Mouse (Mus musculus) CH12.LX (cell line): ENCODE data around the gene Aspscr1. TPM values are rescaled to one million over a fixed set of nuclear protein-coding genes. Genes with fewer than 3 reads are reported as not detected.

Source experiments
- DNase-seq: peaks from one replicate; pipeline ENCODE4 v3.0.0-alpha.2; 2013; ENCODE audit errors: extremely low read depth
- H3K27ac ChIP-seq: 2 replicates; pipeline ENCODE4 v1.5.1; 2012; ENCODE audit warnings: low read depth, mild to moderate bottlenecking, control low read depth, moderate library complexity; ENCODE audit not compliant: insufficient read depth
- H3K27me3 ChIP-seq: replicated peaks from 2 replicates; pipeline ENCODE3; 2012; ENCODE audit warnings: inconsistent platforms
- H3K36me3 ChIP-seq, 2 experiments: replicated peaks in 1 of 2; 2 replicates each; pipeline versions ENCODE3 to v1.6.1; 2012; ENCODE audit warnings: inconsistent platforms in 1 of 2, low read length in 1 of 2, mild to moderate bottlenecking in 1 of 2, mixed read lengths in 1 of 2, moderate library complexity in 1 of 2; ENCODE audit not compliant: control insufficient read depth in 1 of 2, insufficient read depth in 1 of 2
- H3K4me1 ChIP-seq, 2 experiments: 2 replicates each; pipeline ENCODE4 v1.6.1; 2012; ENCODE audit warnings: inconsistent platforms in 1 of 2, moderate library complexity in 1 of 2; ENCODE audit not compliant: insufficient read depth in 2 of 2, control insufficient read depth in 1 of 2
- H3K4me2 ChIP-seq: 2 replicates; pipeline ENCODE4 v1.6.1; 2012; ENCODE audit warnings: low read depth, mild to moderate bottlenecking, control low read depth; ENCODE audit not compliant: poor library complexity, insufficient read depth, severe bottlenecking
- H3K4me3 ChIP-seq, 3 experiments: fragments of 150-350 bp in 1 of 3; sonication (generic) in 1 of 3; replicated peaks in 1 of 3; 2 replicates each; pipeline versions ENCODE3 to v1.5.1; 2011 to 2012; ENCODE audit warnings: low read depth in 2 of 3, low read length in 2 of 3, mild to moderate bottlenecking in 2 of 3, moderate library complexity in 2 of 3, control low read depth in 1 of 3, improper control_type of control experiment in 1 of 3, inconsistent platforms in 1 of 3, mixed read lengths in 1 of 3; ENCODE audit not compliant: poor library complexity in 1 of 3
- H3K79me2 ChIP-seq: replicated peaks from 2 replicates; pipeline ENCODE4 v1.6.1; 2012; ENCODE audit warnings: mild to moderate bottlenecking, moderate library complexity; ENCODE audit not compliant: control insufficient read depth, poor library complexity, insufficient read depth, severe bottlenecking; ENCODE audit errors: extremely low read depth
- H3K9ac ChIP-seq: 2 replicates; pipeline ENCODE4 v1.6.1; 2012; ENCODE audit warnings: low read depth, mild to moderate bottlenecking, control low read depth, moderate library complexity; ENCODE audit not compliant: insufficient read depth
- H3K9me3 ChIP-seq: replicated peaks from 2 replicates; pipeline ENCODE3; 2012; ENCODE audit warnings: low read length, inconsistent platforms, mixed read lengths
- BHLHE40 ChIP-seq: IDR thresholded peaks from 2 replicates; pipeline ENCODE4 v1.6.1; 2011; ENCODE audit warnings: mild to moderate bottlenecking, low read depth, low read length, improper control_type of control experiment
- CHD1 ChIP-seq: IDR thresholded peaks from 2 replicates; pipeline ENCODE4 v1.6.1; 2012; ENCODE audit warnings: low read depth, low read length, improper control_type of control experiment, inconsistent platforms
- CTCF ChIP-seq, 2 experiments: IDR thresholded peaks in 1 of 2; conservative IDR thresholded peaks in 1 of 2; 2 replicates each; pipeline ENCODE4 v1.5.1; 2011 to 2012; ENCODE audit warnings: low read depth in 2 of 2, low read length in 2 of 2, improper control_type of control experiment in 1 of 2, inconsistent platforms in 1 of 2, mild to moderate bottlenecking in 1 of 2, moderate library complexity in 1 of 2
- EP300 ChIP-seq: IDR thresholded peaks from 2 replicates; pipeline ENCODE4 v1.6.1; 2011; ENCODE audit warnings: low read length, improper control_type of control experiment
- ETS1 ChIP-seq: conservative IDR thresholded peaks from 2 replicates; pipeline ENCODE4 v1.6.1; 2012; ENCODE audit warnings: low read depth, mild to moderate bottlenecking, inconsistent platforms, low read length, improper control_type of control experiment, moderate library complexity
- GABPA ChIP-seq: IDR thresholded peaks from 2 replicates; pipeline ENCODE4 v1.6.1; 2012; ENCODE audit warnings: low read depth, low read length, improper control_type of control experiment, inconsistent platforms; ENCODE audit not compliant: insufficient replicate concordance
- HCFC1 ChIP-seq: IDR thresholded peaks from 2 replicates; pipeline ENCODE4 v1.6.1; 2012; ENCODE audit warnings: low read depth, mild to moderate bottlenecking, inconsistent platforms, low read length, improper control_type of control experiment
- JUND ChIP-seq: conservative IDR thresholded peaks from 2 replicates; pipeline ENCODE4 v1.6.1; 2011; ENCODE audit warnings: low read depth, low read length, improper control_type of control experiment
- KAT2A ChIP-seq: IDR thresholded peaks from 2 replicates; pipeline ENCODE4 v1.6.1; 2012; ENCODE audit warnings: low read length, improper control_type of control experiment, inconsistent platforms; ENCODE audit not compliant: insufficient replicate concordance
- MAFK ChIP-seq: IDR thresholded peaks from 2 replicates; pipeline ENCODE4 v1.6.1; 2011; ENCODE audit warnings: low read length, improper control_type of control experiment; ENCODE audit not compliant: insufficient replicate concordance
- MAX ChIP-seq: IDR thresholded peaks from 2 replicates; pipeline ENCODE4 v1.6.1; 2011; ENCODE audit warnings: low read length, improper control_type of control experiment
- MAZ ChIP-seq: IDR thresholded peaks from 2 replicates; pipeline ENCODE4 v1.6.1; 2012; ENCODE audit warnings: low read depth, mild to moderate bottlenecking, inconsistent platforms, low read length, improper control_type of control experiment, moderate library complexity
- MEF2A ChIP-seq: IDR thresholded peaks from 2 replicates; pipeline ENCODE4 v1.6.1; 2014; ENCODE audit warnings: low read depth, mild to moderate bottlenecking, inconsistent platforms, low read length, improper control_type of control experiment, borderline replicate concordance
- MXI1 ChIP-seq: IDR thresholded peaks from 2 replicates; pipeline ENCODE4 v1.6.1; 2011; ENCODE audit warnings: mild to moderate bottlenecking, low read depth, low read length, improper control_type of control experiment
- NELFE ChIP-seq: IDR thresholded peaks from 2 replicates; pipeline ENCODE4 v1.6.1; 2011; ENCODE audit warnings: low read depth, low read length, improper control_type of control experiment
- NRF1 ChIP-seq: IDR thresholded peaks from 2 replicates; pipeline ENCODE4 v1.6.1; 2014; ENCODE audit warnings: low read depth, mild to moderate bottlenecking, inconsistent platforms, low read length, improper control_type of control experiment, moderate library complexity
- PAX5 ChIP-seq: IDR thresholded peaks from 2 replicates; pipeline ENCODE4 v1.6.1; 2012; ENCODE audit warnings: low read length, inconsistent platforms, mixed read lengths
- POLR2A ChIP-seq: IDR thresholded peaks from 2 replicates; pipeline ENCODE4 v1.6.1; 2011; ENCODE audit warnings: low read depth, mild to moderate bottlenecking, improper control_type of control experiment, low read length
- POLR2AphosphoS2 ChIP-seq: IDR thresholded peaks from 2 replicates; pipeline ENCODE4 v1.6.1; 2011; ENCODE audit warnings: low read depth, low read length, improper control_type of control experiment
- RAD21 ChIP-seq: IDR thresholded peaks from 2 replicates; pipeline ENCODE4 v1.6.1; 2011; ENCODE audit warnings: low read depth, mild to moderate bottlenecking, low read length, improper control_type of control experiment, moderate library complexity
- SIN3A ChIP-seq: IDR thresholded peaks from 2 replicates; pipeline ENCODE4 v1.6.1; 2012; ENCODE audit warnings: low read length, improper control_type of control experiment, inconsistent platforms
- TBP ChIP-seq: conservative IDR thresholded peaks from 2 replicates; pipeline ENCODE4 v1.6.1; 2011; ENCODE audit warnings: low read depth, low read length, improper control_type of control experiment
- TCF12 ChIP-seq: IDR thresholded peaks from 2 replicates; pipeline ENCODE4 v1.6.1; 2014; ENCODE audit warnings: low read depth, mild to moderate bottlenecking, inconsistent platforms, low read length, improper control_type of control experiment
- UBTF ChIP-seq: IDR thresholded peaks from 2 replicates; pipeline ENCODE4 v1.6.1; 2012; ENCODE audit warnings: low read depth, mild to moderate bottlenecking, inconsistent platforms, low read length, improper control_type of control experiment, moderate library complexity
- USF1 ChIP-seq: IDR thresholded peaks from 2 replicates; pipeline ENCODE4 v1.6.1; 2014; ENCODE audit warnings: low read depth, mild to moderate bottlenecking, inconsistent platforms, low read length, improper control_type of control experiment
- USF2 ChIP-seq: conservative IDR thresholded peaks from 2 replicates; pipeline ENCODE4 v1.6.1; 2011; ENCODE audit warnings: low read depth, low read length, improper control_type of control experiment
- dilution Hi-C: fragments of 300-500 bp; cut with MboI; formaldehyde crosslinking; loops from 2 replicates; pipeline ENCODE4 v1.14.3; 2020; ENCODE audit warnings: low sequenced_read_pairs; ENCODE audit not compliant: extremely low pct_unique_long_range_greater_than_20kb, extremely low pct_ligation_motif_present
- in situ Hi-C: fragments of 300-500 bp; cut with MboI; formaldehyde crosslinking; loops from 3 replicates; pipeline ENCODE4 v1.14.3; 2019; ENCODE audit warnings: low sequenced_read_pairs, low pct_ligation_motif_present, low pct_unique_long_range_greater_than_20kb, mixed read lengths
- polyA plus RNA-seq: library from polyadenylated mRNA; unstranded; fragments of >175 nt; gene quantifications from 2 replicates; pipeline ENCODE4 v1.2.1, GENCODE M21; 2012; ENCODE audit warnings: low read depth; ENCODE audit not compliant: insufficient read length
- total RNA-seq, 2 experiments: library from RNA; depleted of rRNA; stranded (reverse); fragments of 300-350 nt in 1 of 2; fragments of >200 nt in 1 of 2; gene quantifications; 2 replicates each; pipeline ENCODE4 v1.2.3; 2012 to 2014

Aspscr1 gene
- total and polyA plus RNA-seq, 3 experiments: 27.3 to 69.9 (median 34.1) TPM

- H3K27ac ChIP-seq: no peak overlapping the region
- dilution Hi-C loops: no loop called here
- DNase-seq: no peak
Observed at GRCm38 (mm10) chr11:120634810-120635209, 38.0 kb upstream of the Aspscr1 start.

GRCm38 (mm10) chr11:120641255-120641654, 31.5 kb upstream of the Aspscr1 start:
- H3K9ac ChIP-seq: no peak overlapping the region
- H3K4me3 ChIP-seq: no peak overlapping the region

More at GRCm38 (mm10) chr11:120634810-120635209, 38.0 kb upstream of the Aspscr1 start:
- in situ Hi-C loops: no loop called here
- Histone ChIP-seq H3K4me2 (no peak overlapping the region), H3K9ac (no peak overlapping the region), H3K36me3 (peaks cover 0 to 25% of the 10 kb centered on the region in 2 experiments), H3K27me3 (no peaks in the 10 kb centered on the region), H3K79me2 (peaks cover 25% of the 10 kb centered on the region), H3K4me3 (no peak overlapping the region), H3K9me3 (no peaks in the 10 kb centered on the region), H3K4me1 (peaks cover 8 to 34% of the 10 kb centered on the region in 2 experiments)
- no peak for TF ChIP-seq USF2
- TF ChIP-seq MAX: no peak

GRCm38 (mm10) chr11:120641869-120642268, 30.9 kb upstream of the Aspscr1 start:
- dilution Hi-C loops (no loop called here), in situ Hi-C loops (no loop called here)
- Histone ChIP-seq H3K4me1 (peaks cover 14 to 42% of the 10 kb centered on the region in 2 experiments), H3K36me3 (peaks cover 15 to 41% of the 10 kb centered on the region in 2 experiments), H3K9ac (0 out of 2 replicates have a peak overlapping the region, but pooled peaks have one; percentile 79), H3K4me2 (no peak overlapping the region), H3K9me3 (no peaks in the 10 kb centered on the region), H3K27ac (no peak overlapping the region), H3K79me2 (no peaks in the 10 kb centered on the region), H3K4me3 (peak overlapping the region in 1 of 3 experiments; percentile 66), H3K27me3 (no peaks in the 10 kb centered on the region)
- no peak for TF ChIP-seq KAT2A
- TF ChIP-seq CHD1: no peak
- TF ChIP-seq POLR2AphosphoS2: no peak
- no peak for TF ChIP-seq MAZ
- no peak for TF ChIP-seq HCFC1
- TF ChIP-seq NRF1: no peak
- TF ChIP-seq MXI1: no peak
- TF ChIP-seq BHLHE40: no peak
- TF ChIP-seq UBTF: no peak
- no peak for TF ChIP-seq NELFE
- TF ChIP-seq GABPA: no peak
- no peak for TF ChIP-seq JUND
- TF ChIP-seq SIN3A: no peak
- no peak for TF ChIP-seq MAFK
- no peak for TF ChIP-seq USF1
- no peak for DNase-seq

More at GRCm38 (mm10) chr11:120641255-120641654, 31.5 kb upstream of the Aspscr1 start:
- Histone ChIP-seq H3K9me3 (no peaks in the 10 kb centered on the region), H3K4me2 (no peak overlapping the region), H3K79me2 (no peaks in the 10 kb centered on the region), H3K27ac (no peak overlapping the region), H3K36me3 (peaks cover 15 to 44% of the 10 kb centered on the region in 2 experiments)
- no peak for DNase-seq
- in situ Hi-C loops: no loop called here
- TF ChIP-seq BHLHE40 (no peak), ETS1 (no peak), CTCF (conservative IDR thresholded peaks at IDR 0.05 in 1 of 2, IDR thresholded peaks at IDR 0.05 in 1 of 2; ENCODE audit: low read depth in 2 of 2, low read length in 2 of 2) (no peak), KAT2A (no peak), EP300 (no peak), POLR2A (no peak), NRF1 (no peak), POLR2AphosphoS2 (no peak), TCF12 (no peak), MEF2A (no peak), TBP (no peak), PAX5 (no peak), MAFK (no peak), MAZ (no peak), RAD21 (no peak), JUND (no peak), MXI1 (no peak), UBTF (no peak), GABPA (no peak), HCFC1 (no peak)
- TF ChIP-seq, all 38 proteins: peak for 0
- dilution Hi-C loops: no loop called here
- Histone ChIP-seq H3K4me1 (peaks cover 13 to 39% of the 10 kb centered on the region in 2 experiments), H3K27me3 (no peaks in the 10 kb centered on the region)
